Mouse (Mus musculus) thymus, postnatal 0 days (tissue): ENCODE measurements around the gene Enpp7. TPM values are rescaled to one million over a fixed set of nuclear protein-coding genes. Genes with fewer than 3 reads are reported as not detected.

Source experiments
- DNase-seq: peaks from one replicate; pipeline ENCODE4 v3.0.0-alpha.2; 2015; ENCODE audit warnings: low spot score
- polyA plus RNA-seq: library from polyadenylated mRNA; unstranded; fragments of >200 nt; fragmentation: Nextera tagmentation; extraction: Ambion mirVana; gene quantifications from 2 replicates; pipeline ENCODE4 v1.2.1, GENCODE M21; 2015

Gene Enpp7
- polyA plus RNA-seq, 1 experiment from 2014 or later, result not detected

- no peak for DNase-seq
Measured at GRCm38 (mm10) chr11:118997182-118997581, 9.2 kb downstream of the Enpp7 start.

- DNase-seq, result peak; percentile 88
Measured at GRCm38 (mm10) chr11:118998540-118999265, 10.7 kb downstream of the Enpp7 start.

GRCm38 (mm10) chr11:118999361-118999804, 11.4 kb downstream of the Enpp7 start:
- no peak for DNase-seq

- no peak for DNase-seq
Measured at GRCm38 (mm10) chr11:119000877-119001276, 12.9 kb downstream of the Enpp7 start.

GRCm38 (mm10) chr11:119001493-119002128, 13.6 kb downstream of the Enpp7 start:
- no peak for DNase-seq

GRCm38 (mm10) chr11:119005547-119006275, 17.7 kb downstream of the Enpp7 start:
- DNase-seq, result peak; percentile 30

- DNase-seq, result no peak
Measured at GRCm38 (mm10) chr11:119006462-119006861, 18.5 kb downstream of the Enpp7 start.

- peak; percentile 57 for DNase-seq
Measured at GRCm38 (mm10) chr11:119007461-119008456, 19.8 kb downstream of the Enpp7 start.

GRCm38 (mm10) chr11:119014455-119014854, 26.5 kb downstream of the Enpp7 start:
- no peak for DNase-seq

GRCm38 (mm10) chr11:119017506-119017905, 29.5 kb downstream of the Enpp7 start:
- DNase-seq, result no peak

- no peak for DNase-seq
Measured at GRCm38 (mm10) chr11:119021180-119021579, 33.2 kb downstream of the Enpp7 start.

- DNase-seq, result no peak
Measured at GRCm38 (mm10) chr11:119022068-119022894, 34.3 kb downstream of the Enpp7 start.

GRCm38 (mm10) chr11:119022895-119023615, 35.1 kb downstream of the Enpp7 start, which contains the start of gene Cbx2:
TSS of gene Cbx2 (plus strand) at chr11:119022962.
- peak; percentile 90 for DNase-seq

GRCm38 (mm10) chr11:119023616-119023980, 35.6 kb downstream of the Enpp7 start:
- peak; percentile 47 for DNase-seq

- DNase-seq, result no peak
Measured at GRCm38 (mm10) chr11:119024260-119024659, 36.3 kb downstream of the Enpp7 start.

GRCm38 (mm10) chr11:119026203-119026602, 38.2 kb downstream of the Enpp7 start:
- no peak for DNase-seq

GRCm38 (mm10) chr11:119033874-119034558, 46.0 kb downstream of the Enpp7 start:
- peak; percentile 80 for DNase-seq

- no peak for DNase-seq
Measured at GRCm38 (mm10) chr11:119034635-119035034, 46.6 kb downstream of the Enpp7 start.
